Mouse (Mus musculus): ENCODE measurements around the gene Mfsd12.

DNA sequence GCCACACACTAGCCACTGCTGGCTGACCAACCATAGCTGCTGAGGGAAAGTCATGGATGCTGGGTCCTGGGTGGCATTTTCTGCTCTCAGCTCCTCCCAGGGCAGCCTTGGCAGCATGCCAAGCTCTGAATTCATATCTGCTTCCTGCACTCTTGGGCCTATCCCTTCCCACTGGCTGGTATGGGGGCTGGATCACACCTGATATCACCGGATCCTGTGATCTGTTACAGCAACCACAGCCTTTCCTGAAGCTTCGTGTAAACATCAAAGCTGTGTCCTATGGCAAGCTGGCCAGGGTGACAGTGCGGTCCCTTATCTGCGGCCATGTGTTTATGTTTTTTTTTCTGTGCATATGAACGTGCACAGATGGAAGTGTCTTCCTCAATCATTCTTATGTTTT is 24.7 kb downstream of the Mfsd12 start:
- TF ChIP-seq POLR2A (IDR thresholded peaks at IDR 0.05; ENCODE audit: control insufficient read depth, low read depth, low read length) (no peak), CTCF (IDR thresholded peaks at IDR 0.05; ENCODE audit: control insufficient read depth, insufficient read depth, insufficient replicate concordance, low read depth, low read length) (no peak)
